Mouse (Mus musculus) stomach, postnatal 0 days (tissue): ENCODE measurements around the gene Radil.
A peak's percentile ranks its signal among the peaks of the same experiment; 100 is the strongest.

Experiments
- CTCF ChIP-seq: IDR thresholded peaks from 2 replicates; pipeline ENCODE4 v1.5.1; 2016; ENCODE audit warnings: antibody characterized with exemption, low read depth, mild to moderate bottlenecking, moderate library complexity
- EP300 ChIP-seq: optimal IDR thresholded peaks from 2 replicates; pipeline ENCODE3; 2016; ENCODE audit warnings: antibody characterized with exemption

DNA sequence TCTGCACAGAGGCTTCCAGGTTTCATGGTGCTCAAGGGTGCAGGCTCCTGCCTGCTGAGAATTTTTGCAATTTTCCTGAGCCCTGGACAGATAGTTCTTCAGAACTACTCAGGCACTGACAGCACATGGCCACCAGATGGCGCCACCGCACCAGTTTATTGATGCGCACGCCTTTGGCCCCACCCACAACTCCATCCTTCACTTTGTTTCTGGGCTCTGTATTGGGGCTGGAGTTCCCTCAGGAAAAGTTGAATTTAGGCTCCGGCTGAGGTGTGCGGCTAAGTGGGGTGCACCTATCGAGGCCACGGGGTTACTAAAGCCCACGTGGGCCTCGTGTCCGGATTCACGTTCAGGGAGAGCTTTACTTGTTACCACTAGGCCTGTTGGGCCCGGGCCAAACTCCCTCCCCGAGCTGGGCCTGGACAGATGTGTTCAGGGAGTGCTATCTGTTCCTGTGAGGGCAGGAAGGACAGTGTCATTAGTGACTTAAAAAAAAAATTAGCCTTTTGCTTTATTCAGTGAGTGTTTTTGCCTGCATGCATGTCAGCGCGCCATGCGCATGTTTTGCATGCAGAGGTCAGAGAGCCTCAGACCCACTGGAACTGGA is 72.0 kb downstream of the Radil start:
- TF ChIP-seq EP300, result no peak
- TF ChIP-seq CTCF, result peak; percentile 92
